Mouse (Mus musculus): ENCODE data around the gene Dnah2. TPM values are rescaled to one million over a fixed set of nuclear protein-coding genes. Genes with fewer than 3 reads are reported as not detected.

The Dnah2 gene
- polyA plus RNA-seq, 1 experiment from 2014 or later: 3.4 TPM

GRCm38 (mm10) chr11:69415327-69415667, 133.6 kb downstream of the Dnah2 start:
- peak overlapping the region; percentile 65 for H3K4me3 ChIP-seq
- H3K27ac ChIP-seq (replicated peaks): peak overlapping the region; percentile 98
- peak overlapping the region; percentile 86 for H3K9ac ChIP-seq
- WGBS: 0% methylated on average over 3 of the region's 3 CpGs
- H3K9me3 ChIP-seq: no peaks in the 10 kb centered on the region
- H3K4me1 ChIP-seq (replicated peaks): peaks cover 74% of the 10 kb centered on the region
- ATAC-seq (ENCODE audit: low FRiP score, low read depth): peak; percentile 17
- peaks cover 9% of the 10 kb centered on the region; the same call in 1 of the 2 replicates for H3K36me3 ChIP-seq
- H3K4me2 ChIP-seq: peak overlapping the region; percentile 96
- H3K27me3 ChIP-seq: no peaks in the 10 kb centered on the region

GRCm38 (mm10) chr11:69414421-69415326, 134.2 kb downstream of the Dnah2 start:
- Histone ChIP-seq H3K4me1 (replicated peaks) (peaks cover 70% of the 10 kb centered on the region), H3K27ac (replicated peaks) (peak overlapping the region; percentile 98), H3K4me3 (peak overlapping the region; percentile 65), H3K4me2 (peak overlapping the region; percentile 96), H3K9me3 (no peaks in the 10 kb centered on the region), H3K9ac (peak overlapping the region; percentile 86), H3K36me3 (peaks cover 9% of the 10 kb centered on the region; the same call in 1 of the 2 replicates), H3K27me3 (no peaks in the 10 kb centered on the region)
- ATAC-seq (ENCODE audit: low FRiP score, low read depth): no peak
- WGBS: 10% methylated on average over 4 of the region's 4 CpGs

- no peaks in the 10 kb centered on the region for H3K27me3 ChIP-seq
- peak within 1 kb of the TSS; percentile 96 for H3K4me2 ChIP-seq
- H3K4me1 ChIP-seq (replicated peaks): peaks cover 74% of the 10 kb centered on the region
- peak within 1 kb of the TSS; percentile 98 for H3K27ac ChIP-seq (replicated peaks)
- peak within 1 kb of the TSS; percentile 73 for H3K9ac ChIP-seq
- WGBS: 29% methylated on average over 12 of the region's 12 CpGs
- no peak for ATAC-seq (ENCODE audit: low FRiP score, low read depth)
- no peaks in the 10 kb centered on the region for H3K9me3 ChIP-seq
- peak within 1 kb of the TSS; percentile 65 for H3K4me3 ChIP-seq
- peaks cover 9% of the 10 kb centered on the region; the same call in 1 of the 2 replicates for H3K36me3 ChIP-seq
These were observed 135.4 kb downstream of the Dnah2 start, which contains the start of gene Kdm6b for GRCm38 (mm10) chr11:69413221-69414181. Gene Kdm6b, minus strand, starts transcription at chr11:69413675.

GRCm38 (mm10) chr11:69412548-69412947, 136.4 kb downstream of the Dnah2 start:
- Histone ChIP-seq H3K9ac (peak overlapping the region; percentile 73), H3K4me1 (replicated peaks) (peaks cover 78% of the 10 kb centered on the region), H3K36me3 (peaks cover 13% of the 10 kb centered on the region), H3K4me2 (peak overlapping the region; percentile 96), H3K4me3 (peak overlapping the region; percentile 65), H3K27ac (replicated peaks) (peak overlapping the region; percentile 36; the same call in 1 of the 2 replicates), H3K9me3 (no peaks in the 10 kb centered on the region), H3K27me3 (no peaks in the 10 kb centered on the region)
- no peak for ATAC-seq (ENCODE audit: low FRiP score, low read depth)
- WGBS: 55% methylated on average over 7 of the region's 7 CpGs

- Histone ChIP-seq H3K27ac (replicated peaks) (peak overlapping the region; percentile 91), H3K27me3 (no peaks in the 10 kb centered on the region), H3K9me3 (no peaks in the 10 kb centered on the region), H3K4me3 (peak overlapping the region; percentile 65), H3K9ac (peak overlapping the region; percentile 73), H3K4me1 (replicated peaks) (peaks cover 76% of the 10 kb centered on the region), H3K4me2 (peak overlapping the region; percentile 96), H3K36me3 (peaks cover 22% of the 10 kb centered on the region)
- WGBS: under 1% methylated on average over 39 of the region's 39 CpGs
- ATAC-seq (ENCODE audit: low FRiP score, low read depth): no peak
These were observed 137.2 kb downstream of the Dnah2 start for GRCm38 (mm10) chr11:69411538-69412203.

- no peaks in the 10 kb centered on the region for H3K9me3 ChIP-seq
- peak overlapping the region; percentile 73 for H3K9ac ChIP-seq
- under 1% methylated on average over 26 of the region's 26 CpGs for WGBS
- H3K27me3 ChIP-seq: no peaks in the 10 kb centered on the region
- ATAC-seq (ENCODE audit: low FRiP score, low read depth): peak; percentile 25
- peak overlapping the region; percentile 65 for H3K4me3 ChIP-seq
- peaks cover 27% of the 10 kb centered on the region for H3K36me3 ChIP-seq
- H3K4me1 ChIP-seq (replicated peaks): peaks cover 72% of the 10 kb centered on the region
- H3K27ac ChIP-seq (replicated peaks): peak overlapping the region; percentile 91
- H3K4me2 ChIP-seq: peak overlapping the region; percentile 96
These were observed 137.8 kb downstream of the Dnah2 start for GRCm38 (mm10) chr11:69411073-69411535.

GRCm38 (mm10) chr11:69410310-69411072, 138.4 kb downstream of the Dnah2 start:
- Histone ChIP-seq H3K36me3 (peaks cover 33% of the 10 kb centered on the region), H3K4me3 (peak overlapping the region; percentile 65), H3K27me3 (no peaks in the 10 kb centered on the region), H3K4me2 (peak overlapping the region; percentile 96), H3K9ac (peak overlapping the region; percentile 73), H3K9me3 (no peaks in the 10 kb centered on the region), H3K4me1 (replicated peaks) (peaks cover 72% of the 10 kb centered on the region), H3K27ac (replicated peaks) (peak overlapping the region; percentile 91)
- ATAC-seq (ENCODE audit: low FRiP score, low read depth): peak; percentile 2; the same call in 1 of the 2 replicates
- under 1% methylated on average over 41 of the region's 41 CpGs for WGBS

GRCm38 (mm10) chr11:69410045-69410309, 138.9 kb downstream of the Dnah2 start:
- H3K4me2 ChIP-seq: peak overlapping the region; percentile 96
- ATAC-seq (ENCODE audit: low FRiP score, low read depth): no peak
- peak overlapping the region; percentile 73 for H3K9ac ChIP-seq
- H3K9me3 ChIP-seq: no peaks in the 10 kb centered on the region
- H3K27me3 ChIP-seq: no peaks in the 10 kb centered on the region
- WGBS: 0% methylated on average over 18 of the region's 18 CpGs
- H3K4me3 ChIP-seq: peak overlapping the region; percentile 65
- peak overlapping the region; percentile 91 for H3K27ac ChIP-seq (replicated peaks)
- peaks cover 38% of the 10 kb centered on the region for H3K36me3 ChIP-seq
- H3K4me1 ChIP-seq (replicated peaks): peaks cover 69% of the 10 kb centered on the region

- Histone ChIP-seq H3K27ac (replicated peaks) (peak overlapping the region; percentile 91), H3K9me3 (no peaks in the 10 kb centered on the region), H3K4me2 (peak overlapping the region; percentile 96), H3K4me3 (peak overlapping the region; percentile 65), H3K4me1 (replicated peaks) (peaks cover 64% of the 10 kb centered on the region), H3K9ac (peak overlapping the region; percentile 73), H3K36me3 (peaks cover 41% of the 10 kb centered on the region), H3K27me3 (no peaks in the 10 kb centered on the region)
- peak; percentile 32; the same call in 1 of the 2 replicates for ATAC-seq (ENCODE audit: low FRiP score, low read depth)
- under 1% methylated on average over 40 of the region's 46 CpGs for WGBS
These were observed 139.4 kb downstream of the Dnah2 start for GRCm38 (mm10) chr11:69409378-69410044.

GRCm38 (mm10) chr11:69408541-69409377, 140.2 kb downstream of the Dnah2 start:
- ATAC-seq (ENCODE audit: low FRiP score, low read depth): peak; percentile 76
- 0% methylated on average over 33 of the region's 33 CpGs for WGBS
- Histone ChIP-seq H3K36me3 (peaks cover 48% of the 10 kb centered on the region), H3K27me3 (no peaks in the 10 kb centered on the region), H3K27ac (replicated peaks) (peak overlapping the region; percentile 91), H3K4me1 (replicated peaks) (peaks cover 57% of the 10 kb centered on the region), H3K4me3 (peak overlapping the region; percentile 65), H3K4me2 (peak overlapping the region; percentile 96), H3K9me3 (no peaks in the 10 kb centered on the region), H3K9ac (peak overlapping the region; percentile 73)
